Mouse (Mus musculus) heart, adult 2 months (tissue): ENCODE results near the gene Olfm4. TPM values are rescaled to one million over a fixed set of nuclear protein-coding genes. Genes with fewer than 3 reads are reported as not detected.

ENCODE experiments used
- DNase-seq, 2 experiments: peaks; one replicate each; pipeline ENCODE4 v3.0.0; 2021
- H3K27ac ChIP-seq: fragments of 200-600 bp; 2 replicates; pipeline ENCODE4 v1.8.1; 2022
- H3K27me3 ChIP-seq: fragments of 200-500 bp; 2 replicates; pipeline ENCODE4 v1.6.1; 2012; ENCODE audit warnings: mild to moderate bottlenecking, low read length, inconsistent platforms, mixed read lengths; ENCODE audit not compliant: control insufficient read depth, insufficient read depth
- H3K36me3 ChIP-seq: fragments of 200-500 bp; 2 replicates; pipeline ENCODE4 v1.6.1; 2012; ENCODE audit warnings: low read length, inconsistent platforms; ENCODE audit not compliant: control insufficient read depth, insufficient read depth
- H3K4me1 ChIP-seq: fragments of 200-500 bp; 2 replicates; pipeline ENCODE4 v1.6.1; 2011; ENCODE audit warnings: low read length; ENCODE audit not compliant: control insufficient read depth, insufficient read depth
- H3K4me3 ChIP-seq: fragments of 200-600 bp; 2 replicates; pipeline ENCODE4 v1.8.1; 2022
- H3K79me2 ChIP-seq: fragments of 200-500 bp; replicated peaks from 2 replicates; pipeline ENCODE4 v1.6.1; 2012; ENCODE audit warnings: mild to moderate bottlenecking, inconsistent platforms, low read length, moderate library complexity, mixed read lengths; ENCODE audit not compliant: control insufficient read depth, insufficient read depth
- H3K9ac ChIP-seq: fragments of 200-500 bp; 2 replicates; pipeline ENCODE4 v1.6.1; 2012; ENCODE audit warnings: low read depth, mild to moderate bottlenecking, control low read depth, inconsistent platforms, low read length, mixed read lengths
- CTCF ChIP-seq: fragments of 200-600 bp; IDR thresholded peaks from 2 replicates; pipeline ENCODE4 v1.8.1; 2022; ENCODE audit warnings: antibody characterized with exemption, mild to moderate bottlenecking, moderate library complexity
- EP300 ChIP-seq: fragments of 200-500 bp; IDR thresholded peaks from 2 replicates; pipeline ENCODE4 v1.6.1; 2011; ENCODE audit warnings: low read depth, low read length, control low read depth; ENCODE audit not compliant: insufficient read depth
- POLR2A ChIP-seq: fragments of 200-500 bp; IDR thresholded peaks from 2 replicates; pipeline ENCODE4 v1.6.1; 2011; ENCODE audit warnings: mild to moderate bottlenecking, low read depth, low read length, control low read depth; ENCODE audit not compliant: insufficient read depth
- WGBS: fragments of 180-500 bp; shearing (Covaris S2); methylation state at CpG from one replicate; pipeline ENCODE4 v1.1.7; 2018; 5-methylcytosine and 5-hydroxymethylcytosine counted together
- intact Hi-C: fragments of 180-260 bp; cut with DNase I; formaldehyde crosslinking; loops from one replicate; pipeline ENCODE4 v1.15.1; 2025
- polyA plus RNA-seq: library from polyadenylated mRNA; depleted of rRNA; stranded (reverse); fragments of >200 nt; gene quantifications from 2 replicates; pipeline ENCODE4 v1.2.3, GENCODE M21; 2012
- total RNA-seq, 2 experiments: library from RNA; stranded (reverse); gene quantifications; 2 replicates each; pipeline ENCODE4 v1.2.3; 2021

The Olfm4 gene
- total and polyA plus RNA-seq, 3 experiments: not detected

DNA sequence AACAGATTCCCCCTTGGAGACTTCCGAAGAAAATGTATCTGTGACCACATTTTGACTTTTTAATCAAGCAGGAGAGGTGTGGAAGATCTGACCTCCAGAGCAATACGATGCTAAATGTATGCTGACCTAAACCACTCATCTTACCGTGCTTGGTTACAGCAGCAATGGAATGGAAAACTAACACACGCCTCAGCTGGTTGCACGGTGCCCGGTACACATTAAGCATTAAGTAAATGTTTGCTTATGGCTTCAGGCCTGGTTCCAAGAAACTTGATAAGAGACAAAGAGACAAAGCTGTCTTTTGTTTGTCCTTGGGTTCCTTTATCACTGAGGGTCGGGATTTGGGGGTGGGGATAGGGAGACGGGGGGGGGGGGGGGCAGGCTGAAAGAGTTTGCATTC, 3.0 kb downstream of the Olfm4 start:
- Histone ChIP-seq H3K9ac (no peak overlapping the region), H3K4me3 (no peak overlapping the region), H3K27me3 (no peaks in the 10 kb centered on the region), H3K4me1 (no peaks in the 10 kb centered on the region), H3K27ac (no peak overlapping the region), H3K79me2 (no peaks in the 10 kb centered on the region), H3K36me3 (no peaks in the 10 kb centered on the region)
- no peak for DNase-seq
- 41% methylated on average over 8 of the region's 8 CpGs for WGBS
- intact Hi-C loops: no loop called here
- TF ChIP-seq POLR2A (no peak), EP300 (no peak), CTCF (no peak)

GRCm38 (mm10) chr14:79989785-79990184, 5.9 kb downstream of the Olfm4 start:
- intact Hi-C loops: no loop called here
- Histone ChIP-seq H3K27ac (no peak overlapping the region), H3K36me3 (no peaks in the 10 kb centered on the region), H3K9ac (no peak overlapping the region), H3K4me1 (no peaks in the 10 kb centered on the region), H3K27me3 (no peaks in the 10 kb centered on the region), H3K4me3 (no peak overlapping the region), H3K79me2 (no peaks in the 10 kb centered on the region)
- no peak for DNase-seq
- TF ChIP-seq EP300: no peak
- no peak for TF ChIP-seq POLR2A
- no peak for TF ChIP-seq CTCF
- 65% methylated on average over 4 of the region's 4 CpGs for WGBS

- no peak for DNase-seq
- TF ChIP-seq CTCF (no peak), EP300 (no peak), POLR2A (no peak)
- Histone ChIP-seq H3K4me1 (no peaks in the 10 kb centered on the region), H3K9ac (no peak overlapping the region), H3K79me2 (no peaks in the 10 kb centered on the region), H3K36me3 (no peaks in the 10 kb centered on the region), H3K27me3 (no peaks in the 10 kb centered on the region), H3K27ac (no peak overlapping the region), H3K4me3 (no peak overlapping the region)
- intact Hi-C loops: no loop called here
- WGBS: 66% methylated on average over 5 of the region's 5 CpGs
These were observed 6.7 kb downstream of the Olfm4 start for GRCm38 (mm10) chr14:79990547-79990946.

- TF ChIP-seq POLR2A (no peak), CTCF (no peak), EP300 (no peak)
- H3K27ac ChIP-seq: no peak overlapping the region
These were observed 13.7 kb downstream of the Olfm4 start for GRCm38 (mm10) chr14:79997534-79997933.

DNA sequence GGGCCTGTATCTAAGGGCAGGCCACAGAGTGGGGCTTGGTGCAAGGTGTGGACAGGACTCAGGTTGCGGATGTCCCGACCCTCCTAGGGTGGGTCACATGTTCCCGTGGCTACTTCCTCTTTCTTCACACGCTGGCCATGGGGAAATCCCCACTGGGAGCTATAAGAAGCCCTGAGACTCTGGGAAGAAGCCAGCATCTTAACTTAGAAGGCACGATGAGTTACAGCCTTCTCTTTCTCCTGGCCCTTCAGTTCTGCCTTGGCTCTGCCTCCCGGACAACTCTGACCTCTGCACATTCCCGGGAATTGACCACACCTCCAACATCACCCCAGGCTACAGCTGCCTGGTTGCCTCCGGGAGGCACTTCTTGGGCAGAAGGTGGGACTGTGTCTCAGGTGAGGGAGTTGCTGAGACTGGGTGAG, 16.2 kb downstream of the Olfm4 start:
- H3K36me3 ChIP-seq: no peaks in the 10 kb centered on the region
- no peak overlapping the region for H3K9ac ChIP-seq
- no peaks in the 10 kb centered on the region for H3K79me2 ChIP-seq
- H3K4me1 ChIP-seq: no peaks in the 10 kb centered on the region
- 46% methylated on average over 8 of the region's 8 CpGs for WGBS
- H3K27ac ChIP-seq: no peak overlapping the region
- no peaks in the 10 kb centered on the region for H3K27me3 ChIP-seq
- DNase-seq: no peak
- intact Hi-C loops: no loop called here
- TF ChIP-seq EP300 (no peak), POLR2A (no peak), CTCF (no peak)
- no peak overlapping the region for H3K4me3 ChIP-seq

More at GRCm38 (mm10) chr14:79997534-79997933, 13.7 kb downstream of the Olfm4 start:
- 73% methylated on average over 4 of the region's 4 CpGs for WGBS
- Histone ChIP-seq H3K9ac (no peak overlapping the region), H3K79me2 (no peaks in the 10 kb centered on the region), H3K4me1 (no peaks in the 10 kb centered on the region), H3K4me3 (no peak overlapping the region), H3K36me3 (no peaks in the 10 kb centered on the region), H3K27me3 (no peaks in the 10 kb centered on the region)
- intact Hi-C loops: no loop called here
- no peak for DNase-seq

DNA sequence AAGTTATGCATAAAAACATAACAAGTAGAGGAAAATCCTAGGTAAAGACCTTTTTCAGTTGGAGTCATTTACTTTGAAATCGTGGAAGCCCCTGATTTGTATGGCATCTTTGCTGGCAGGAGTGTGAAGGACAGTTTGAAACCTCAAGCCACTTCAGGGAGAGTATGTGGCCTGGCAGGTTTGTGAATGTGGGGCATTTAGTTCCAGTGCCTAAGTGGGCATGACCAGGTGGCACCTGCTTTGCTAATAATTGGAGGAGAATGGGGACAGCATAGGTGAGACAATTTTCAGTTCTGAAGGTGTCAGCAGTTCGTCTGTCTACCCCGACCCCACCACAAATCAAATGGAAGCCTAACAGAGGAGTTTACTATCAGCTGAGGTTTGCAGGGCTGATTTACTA, 23.8 kb downstream of the Olfm4 start:
- no peak for DNase-seq
- Histone ChIP-seq H3K4me1 (no peaks in the 10 kb centered on the region), H3K4me3 (no peak overlapping the region), H3K27me3 (no peaks in the 10 kb centered on the region), H3K27ac (no peak overlapping the region), H3K79me2 (no peaks in the 10 kb centered on the region), H3K9ac (no peak overlapping the region), H3K36me3 (no peaks in the 10 kb centered on the region)
- WGBS: 65% methylated on average over 3 of the region's 3 CpGs
- no peak for TF ChIP-seq CTCF
- no peak for TF ChIP-seq EP300
- no peak for TF ChIP-seq POLR2A
- intact Hi-C loops: no loop called here

DNA sequence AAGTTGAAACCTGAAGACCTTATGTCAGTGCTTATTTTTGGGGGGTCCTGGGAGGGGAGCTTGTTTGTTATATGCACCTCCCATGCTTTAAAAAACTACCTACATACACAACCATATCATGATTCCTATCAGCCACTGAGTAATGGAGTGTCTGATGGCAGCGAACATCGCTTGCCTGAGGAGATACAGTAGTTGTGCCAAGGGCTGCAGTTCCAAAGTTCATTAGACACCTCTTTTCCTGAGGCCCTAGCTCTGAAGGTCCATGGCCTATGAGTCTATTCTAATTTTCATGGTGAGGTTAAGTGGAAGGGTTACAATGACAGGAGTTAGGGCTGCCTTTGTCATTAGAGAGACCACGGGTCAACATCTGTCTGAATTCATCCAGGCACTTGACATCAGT, 26.5 kb downstream of the Olfm4 start:
- whole genome bisulfite sequencing: 82% methylated on average over 3 of the region's 3 CpGs
- H3K4me3 ChIP-seq: no peak overlapping the region
- H3K9ac ChIP-seq: no peak overlapping the region
- H3K27ac ChIP-seq: no peak overlapping the region
- H3K79me2 ChIP-seq: no peaks in the 10 kb centered on the region
- no peak for DNase-seq
- no peaks in the 10 kb centered on the region for H3K27me3 ChIP-seq
- TF ChIP-seq CTCF (no peak), EP300 (no peak), POLR2A (no peak)
- H3K36me3 ChIP-seq: no peaks in the 10 kb centered on the region
- H3K4me1 ChIP-seq: no peaks in the 10 kb centered on the region
- intact Hi-C loops: no loop called here
